ENCODE assay signal across 9 mouse cellular contexts in the genomic region with DNA sequence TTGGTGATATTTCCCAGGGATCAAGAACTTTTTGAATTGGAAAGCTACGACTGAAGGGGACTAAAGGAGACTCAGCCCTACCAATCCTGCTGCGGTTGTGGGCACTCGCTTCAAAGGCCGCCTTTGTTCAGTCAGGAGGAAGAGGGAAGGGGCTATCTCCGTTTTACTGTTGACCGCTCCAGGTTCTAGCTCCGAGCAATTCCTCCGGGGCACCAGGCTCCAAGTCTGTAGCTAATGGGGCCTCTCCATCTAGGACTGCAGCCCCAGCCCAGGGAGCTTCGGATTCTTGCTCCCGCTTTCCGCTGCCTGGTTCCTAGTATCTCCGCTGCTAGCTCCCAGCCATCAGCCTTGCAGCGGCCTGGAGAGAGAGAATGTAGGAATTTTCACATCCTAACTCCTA. TPM values are rescaled to one million over a fixed set of nuclear protein-coding genes. Genes with fewer than 3 reads are reported as not detected.
DNase-seq lines count a peak whose midpoint lies in the region; ATAC-seq and TF ChIP-seq lines count a peak whose summit lies in the region.
"Had no signal": no experiment of that assay in that cellular context is flagged by ENCODE, and none has a peak within 500 bp of the region (broad histone marks: within the 10 kb centered on the region; RNA-seq: fewer than 3 reads in every experiment).

No protein-coding gene starts in this region.

- intact Hi-C loops in left cerebral cortex, postnatal 4 days (cut with DNase I) = no loop called here

- peaks cover 7% of the 10 kb centered on the region for H3K4me1 ChIP-seq in embryonic facial prominence, embryonic 14.5 days (ENCODE audit: control insufficient read depth, insufficient read depth, low read length)
- H3K4me1 ChIP-seq in limb, embryonic 12.5 days (replicated peaks) = peaks cover 49% of the 10 kb centered on the region

- peaks cover 100% of the 10 kb centered on the region for H3K27me3 ChIP-seq in embryonic facial prominence, embryonic 14.5 days (replicated peaks; ENCODE audit: control insufficient read depth, insufficient read depth, low read length)
- H3K27me3 ChIP-seq in limb, embryonic 12.5 days = peaks cover 97% of the 10 kb centered on the region

- H3K36me3 ChIP-seq in embryonic facial prominence, embryonic 14.5 days (ENCODE audit: control insufficient read depth, insufficient read depth, low read length) = no peaks in the 10 kb centered on the region
- H3K36me3 ChIP-seq in limb, embryonic 12.5 days = no peaks in the 10 kb centered on the region

- no peak for TF ChIP-seq CTCF in layer of hippocampus, adult 2 months (conservative IDR thresholded peaks at IDR 0.05)

- DNase-seq in layer of hippocampus, adult 2 months (ENCODE audit: low spot score in 2 of 2) = no peak
- no peak for DNase-seq in layer of hippocampus, adult 11-12 months (ENCODE audit: low spot score)
- no peak for DNase-seq in embryonic facial prominence, embryonic 14.5 days (ENCODE audit: low spot score)
- peak; percentile 41 for DNase-seq in retina, postnatal 1 day
- no peak for DNase-seq in left cerebral cortex, postnatal 4 days
- no peak for DNase-seq in adrenal gland, adult (ENCODE audit: inconsistent age in 2 of 2, low spot score in 1 of 2)
- no peak for DNase-seq in frontal cortex, postnatal 36 days (ENCODE audit: low spot score in 2 of 2)

- H3K4me2 ChIP-seq in embryonic facial prominence, embryonic 14.5 days (ENCODE audit: low read depth, low read length) = peak overlapping the region; percentile 63
- H3K4me2 ChIP-seq in limb, embryonic 12.5 days = peak overlapping the region; percentile 59

- H3K4me3 ChIP-seq in layer of hippocampus, adult 2 months = peak overlapping the region; percentile 62
- H3K4me3 ChIP-seq in embryonic facial prominence, embryonic 14.5 days (ENCODE audit: low read depth, low read length) = peak overlapping the region; percentile 41
- H3K4me3 ChIP-seq in limb, embryonic 12.5 days (replicated peaks) = peak overlapping the region; percentile 40

- WGBS in embryonic facial prominence, embryonic 14.5 days = 6% methylated on average over 11 of the region's 13 CpGs
- 2% methylated on average over 13 of the region's 13 CpGs for WGBS in limb, embryonic 12.5 days

- H3K9me3 ChIP-seq in embryonic facial prominence, embryonic 14.5 days (ENCODE audit: control insufficient read depth, low read length) = no peaks in the 10 kb centered on the region
- no peaks in the 10 kb centered on the region for H3K9me3 ChIP-seq in limb, embryonic 12.5 days

- H3K27ac ChIP-seq in layer of hippocampus, adult 2 months = peak overlapping the region; percentile 75
- no peak overlapping the region for H3K27ac ChIP-seq in embryonic facial prominence, embryonic 14.5 days (replicated peaks; ENCODE audit: low read depth, low read length)
- H3K27ac ChIP-seq in limb, embryonic 12.5 days = no peak overlapping the region

- no peak for ATAC-seq in embryonic facial prominence, embryonic 14.5 days (ENCODE audit: low read depth)
- ATAC-seq in limb, embryonic 12.5 days (ENCODE audit: insufficient number of reproducible peaks, insufficient read depth, low FRiP score, low TSS enrichment, low read depth) = no peak
- ATAC-seq: Patski had no signal

- H3K9ac ChIP-seq in embryonic facial prominence, embryonic 14.5 days (ENCODE audit: low read depth, low read length) = 0 out of 2 replicates have a peak overlapping the region, but pooled peaks have one; percentile 43
- H3K9ac ChIP-seq in limb, embryonic 12.5 days (replicated peaks) = peak overlapping the region; percentile 45; the same call in 1 of the 2 replicates

RNA-seq across cellular contexts. Expression of gene Emx1, which starts 3.4 kb away (rescaled TPM):
- 10 to 100 TPM; 15.9 to 20.2 TPM for total RNA-seq in layer of hippocampus, adult 2 months (2021)
- polyA plus RNA-seq in embryonic facial prominence, embryonic 14.5 days (2014; fragmentation: Nextera tagmentation; extraction: Ambion mirVana) = 0.11 TPM in 1 of 2 replicates, not detected in the other
- polyA plus RNA-seq in limb, embryonic 12.5 days (2016; fragmentation: Nextera tagmentation; extraction: Ambion mirVana) = 1.5 TPM in 2 replicates
- 10 to 100 TPM; 41.1 to 50.2 TPM for total RNA-seq in left cerebral cortex, postnatal 4 days (2021)
- polyA plus RNA-seq: Patski had no signal

RNA-seq across cellular contexts. Expression of gene Spr, which starts 53.1 kb away (rescaled TPM):
- total RNA-seq in layer of hippocampus, adult 2 months (2021) = 10 to 100 TPM; 44.5 to 48.2 TPM
- 54.5 and 59.2 TPM in 2 replicates for polyA plus RNA-seq in embryonic facial prominence, embryonic 14.5 days (2014; fragmentation: Nextera tagmentation; extraction: Ambion mirVana)
- polyA plus RNA-seq in limb, embryonic 12.5 days (2016; fragmentation: Nextera tagmentation; extraction: Ambion mirVana) = 36.5 and 49.8 TPM in 2 replicates
- 10 to 100 TPM; 41.1 to 41.7 TPM for total RNA-seq in left cerebral cortex, postnatal 4 days (2021)
